Mouse (Mus musculus): ENCODE data around the gene Dnah6. TPM values are rescaled to one million over a fixed set of nuclear protein-coding genes. Genes with fewer than 3 reads are reported as not detected.

Dnah6 gene
- total RNA-seq (2014; rRNA removed; ENCODE audit: low replicate concordance) (0.39 TPM in 1 of 2 replicates, not detected in the other), polyA plus RNA-seq (2015; fragmentation: Nextera tagmentation; extraction: Ambion mirVana) (0.11 and 0.12 TPM in 2 replicates)

- TF ChIP-seq CTCF (IDR thresholded peaks at IDR 0.05; ENCODE audit: low read depth) (no peak), EP300 (IDR thresholded peaks at IDR 0.05; ENCODE audit: low read depth) (no peak)
- H3K4me2 ChIP-seq (ENCODE audit: low read depth, low read length): peak within 1 kb of the TSS; percentile 64
- peak within 1 kb of the TSS; percentile 89 for H3K27ac ChIP-seq (ENCODE audit: low read depth)
- DNase-seq (ENCODE audit: low spot score): peak; percentile 97
- no peaks in the 10 kb centered on the region for H3K9me3 ChIP-seq (replicated peaks; ENCODE audit: control insufficient read depth, low read length)
- peak within 1 kb of the TSS; percentile 39; the same call in 1 of the 2 replicates for H3K9ac ChIP-seq (replicated peaks; ENCODE audit: low read depth, low read length)
- H3K36me3 ChIP-seq (replicated peaks; ENCODE audit: control insufficient read depth, insufficient read depth, low read length): no peaks in the 10 kb centered on the region
- ATAC-seq (ENCODE audit: insufficient read depth, low read depth): peak; percentile 94
- H3K4me3 ChIP-seq (ENCODE audit: low read depth, low read length): peak within 1 kb of the TSS; percentile 38
- H3K4me1 ChIP-seq (ENCODE audit: control insufficient read depth, insufficient read depth): peaks cover 3% of the 10 kb centered on the region; the same call in 1 of the 2 replicates
- no peaks in the 10 kb centered on the region for H3K27me3 ChIP-seq (ENCODE audit: control insufficient read depth, insufficient read depth, low read length)
- WGBS: 31% methylated on average over 25 of the region's 25 CpGs
Measured at GRCm38 (mm10) chr6:73221189-73221957, at the start of gene Dnah6. Gene Dnah6, minus strand, starts transcription at chr6:73221651.

- TF ChIP-seq CTCF (IDR thresholded peaks at IDR 0.05; ENCODE audit: low read depth) (no peak), EP300 (IDR thresholded peaks at IDR 0.05; ENCODE audit: low read depth) (no peak)
- no peak overlapping the region for H3K4me3 ChIP-seq (ENCODE audit: low read depth, low read length)
- H3K27me3 ChIP-seq (ENCODE audit: control insufficient read depth, insufficient read depth, low read length): no peaks in the 10 kb centered on the region
- WGBS: 95% methylated on average over 3 of the region's 3 CpGs
- H3K9ac ChIP-seq (replicated peaks; ENCODE audit: low read depth, low read length): no peak overlapping the region
- no peaks in the 10 kb centered on the region for H3K4me1 ChIP-seq (ENCODE audit: control insufficient read depth, insufficient read depth)
- H3K36me3 ChIP-seq (replicated peaks; ENCODE audit: control insufficient read depth, insufficient read depth, low read length): peaks cover 87% of the 10 kb centered on the region
- no peak overlapping the region for H3K4me2 ChIP-seq (ENCODE audit: low read depth, low read length)
- H3K9me3 ChIP-seq (replicated peaks; ENCODE audit: control insufficient read depth, low read length): no peaks in the 10 kb centered on the region
- DNase-seq (ENCODE audit: low spot score) (no peak), ATAC-seq (ENCODE audit: insufficient read depth, low read depth) (no peak)
- no peak overlapping the region for H3K27ac ChIP-seq (ENCODE audit: low read depth)
Measured at GRCm38 (mm10) chr6:73269374-73269773, 47.9 kb upstream of the Dnah6 start.

GRCm38 (mm10) chr6:73267738-73268311, 46.4 kb upstream of the Dnah6 start:
- ATAC-seq (ENCODE audit: insufficient read depth, low read depth) (no peak), DNase-seq (ENCODE audit: low spot score) (no peak)
- Histone ChIP-seq H3K4me3 (ENCODE audit: low read depth, low read length) (no peak overlapping the region), H3K4me2 (ENCODE audit: low read depth, low read length) (no peak overlapping the region), H3K9me3 (replicated peaks; ENCODE audit: control insufficient read depth, low read length) (no peaks in the 10 kb centered on the region), H3K9ac (replicated peaks; ENCODE audit: low read depth, low read length) (no peak overlapping the region), H3K36me3 (replicated peaks; ENCODE audit: control insufficient read depth, insufficient read depth, low read length) (peaks cover 87% of the 10 kb centered on the region), H3K4me1 (ENCODE audit: control insufficient read depth, insufficient read depth) (no peaks in the 10 kb centered on the region), H3K27ac (ENCODE audit: low read depth) (no peak overlapping the region), H3K27me3 (ENCODE audit: control insufficient read depth, insufficient read depth, low read length) (no peaks in the 10 kb centered on the region)
- WGBS: 82% methylated on average over 8 of the region's 8 CpGs
- TF ChIP-seq CTCF (IDR thresholded peaks at IDR 0.05; ENCODE audit: low read depth): no peak
- TF ChIP-seq EP300 (IDR thresholded peaks at IDR 0.05; ENCODE audit: low read depth): no peak

GRCm38 (mm10) chr6:73264801-73265200, 43.4 kb upstream of the Dnah6 start:
- Histone ChIP-seq H3K4me2 (ENCODE audit: low read depth, low read length) (no peak overlapping the region), H3K36me3 (replicated peaks; ENCODE audit: control insufficient read depth, insufficient read depth, low read length) (peaks cover 83% of the 10 kb centered on the region), H3K9me3 (replicated peaks; ENCODE audit: control insufficient read depth, low read length) (no peaks in the 10 kb centered on the region), H3K4me1 (ENCODE audit: control insufficient read depth, insufficient read depth) (no peaks in the 10 kb centered on the region), H3K4me3 (ENCODE audit: low read depth, low read length) (no peak overlapping the region), H3K9ac (replicated peaks; ENCODE audit: low read depth, low read length) (no peak overlapping the region), H3K27me3 (ENCODE audit: control insufficient read depth, insufficient read depth, low read length) (no peaks in the 10 kb centered on the region), H3K27ac (ENCODE audit: low read depth) (no peak overlapping the region)
- WGBS: 82% methylated on average over 2 of the region's 2 CpGs
- no peak for DNase-seq (ENCODE audit: low spot score)
- no peak for ATAC-seq (ENCODE audit: insufficient read depth, low read depth)
- TF ChIP-seq CTCF (IDR thresholded peaks at IDR 0.05; ENCODE audit: low read depth) (no peak), EP300 (IDR thresholded peaks at IDR 0.05; ENCODE audit: low read depth) (no peak)

GRCm38 (mm10) chr6:73260110-73260509, 38.7 kb upstream of the Dnah6 start:
- Histone ChIP-seq H3K4me1 (ENCODE audit: control insufficient read depth, insufficient read depth) (0 out of 2 replicates have a peak, but pooled peaks cover 4% of the 10 kb centered on the region), H3K9me3 (replicated peaks; ENCODE audit: control insufficient read depth, low read length) (no peaks in the 10 kb centered on the region), H3K4me2 (ENCODE audit: low read depth, low read length) (no peak overlapping the region), H3K27me3 (ENCODE audit: control insufficient read depth, insufficient read depth, low read length) (no peaks in the 10 kb centered on the region), H3K4me3 (ENCODE audit: low read depth, low read length) (no peak overlapping the region), H3K36me3 (replicated peaks; ENCODE audit: control insufficient read depth, insufficient read depth, low read length) (peaks cover 81% of the 10 kb centered on the region), H3K9ac (replicated peaks; ENCODE audit: low read depth, low read length) (no peak overlapping the region), H3K27ac (ENCODE audit: low read depth) (no peak overlapping the region)
- 87% methylated on average over 6 of the region's 6 CpGs for WGBS
- ATAC-seq (ENCODE audit: insufficient read depth, low read depth): no peak
- TF ChIP-seq CTCF (IDR thresholded peaks at IDR 0.05; ENCODE audit: low read depth) (no peak), EP300 (IDR thresholded peaks at IDR 0.05; ENCODE audit: low read depth) (no peak)
- DNase-seq (ENCODE audit: low spot score): no peak

Data from heart, postnatal 0 days (tissue).